Mouse (Mus musculus): ENCODE data around the gene Ube2cbp.

DNA sequence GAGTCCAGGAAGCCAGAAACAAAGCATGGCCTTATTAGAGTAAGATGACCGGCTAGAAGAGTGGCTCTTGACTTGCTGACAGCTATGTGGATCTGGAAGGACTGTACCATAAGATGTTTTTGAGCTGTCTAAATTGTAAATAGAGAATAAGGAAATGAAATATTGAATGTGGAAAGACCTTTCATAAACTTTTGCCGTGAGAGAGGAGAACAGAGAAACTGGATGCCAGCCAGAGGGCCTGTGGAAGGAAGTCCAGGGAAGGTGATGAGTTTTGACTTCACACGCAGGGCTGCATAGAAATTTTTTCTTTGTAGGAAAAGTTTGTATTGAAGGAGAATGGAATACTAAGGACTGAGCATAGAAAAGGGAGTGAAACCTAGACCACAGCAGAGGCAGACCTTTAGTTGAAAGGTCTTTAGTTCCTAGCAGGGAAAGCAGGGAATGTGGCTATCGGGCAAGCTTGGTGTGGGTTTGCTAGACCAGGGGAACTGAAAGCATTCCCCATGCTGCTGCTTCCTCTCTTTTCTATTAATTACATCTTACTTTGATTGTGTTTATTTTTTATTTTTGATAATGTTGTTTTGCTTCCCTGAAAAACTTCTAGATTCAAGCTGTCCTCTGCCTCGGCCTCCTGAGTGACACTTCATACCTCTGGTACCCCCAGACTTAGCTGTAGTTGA, 13.8 kb upstream of the Ube2cbp start:
- TF ChIP-seq CEBPB (IDR thresholded peaks at IDR 0.05; ENCODE audit: low read depth): no peak
- no peak for TF ChIP-seq CTCF (IDR thresholded peaks at IDR 0.05; ENCODE audit: control insufficient read depth, insufficient read depth, insufficient read length)
- no peak for TF ChIP-seq USF1 (IDR thresholded peaks at IDR 0.05; ENCODE audit: low read depth)
- TF ChIP-seq FOSL1 (IDR thresholded peaks at IDR 0.05; ENCODE audit: insufficient read depth, low read length, poor library complexity, severe bottlenecking): no peak
- no peak for TF ChIP-seq MYOG (IDR thresholded peaks at IDR 0.05; ENCODE audit: control insufficient read depth, extremely low read depth, insufficient read length)
